Mouse (Mus musculus) bone marrow, adult 2 months (tissue): ENCODE results near the gene Eva1a.

ENCODE experiments used
- CTCF ChIP-seq: fragments of 200-500 bp; IDR thresholded peaks from 2 replicates; pipeline ENCODE4 v1.5.1; 2011; ENCODE audit warnings: low read length, control low read depth; ENCODE audit not compliant: control insufficient read depth, insufficient read depth
- POLR2A ChIP-seq: fragments of 200-500 bp; IDR thresholded peaks from 2 replicates; pipeline ENCODE4 v1.6.1; 2011; ENCODE audit warnings: low read depth, mild to moderate bottlenecking, control low read depth, low read length, borderline replicate concordance; ENCODE audit not compliant: control insufficient read depth

GRCm38 (mm10) chr6:82052047-82052725 is 11.3 kb downstream of the Eva1a start:
- TF ChIP-seq CTCF: no peak
- no peak for TF ChIP-seq POLR2A
